Comparison of ENCODE assay signal across 9 mouse cellular contexts in genomic region chr7:139467896-139468279, GRCm38 (mm10).
DNase-seq lines count a peak whose midpoint lies in the region; ATAC-seq lines count a peak whose summit lies in the region.
"Had no signal": no experiment of that assay in that cellular context is flagged by ENCODE, and none has a peak within 500 bp of the region (broad histone marks: within the 10 kb centered on the region; RNA-seq: fewer than 3 reads in every experiment).

No protein-coding gene starts in this region.

- peak overlapping the region; percentile 100 for H3K27ac ChIP-seq in heart, embryonic 12.5 days (ENCODE audit: poor library complexity, severe bottlenecking)
- H3K27ac ChIP-seq: neural tube, embryonic 13.5 days had no signal

- no peaks in the 10 kb centered on the region for H3K9me3 ChIP-seq in heart, embryonic 12.5 days (replicated peaks)
- H3K9me3 ChIP-seq: neural tube, embryonic 13.5 days had no signal

- H3K9ac ChIP-seq in heart, embryonic 12.5 days, result peak overlapping the region; percentile 69
- H3K9ac ChIP-seq: neural tube, embryonic 13.5 days had no signal

- H3K27me3 ChIP-seq in heart, embryonic 12.5 days (replicated peaks), result no peaks in the 10 kb centered on the region
- H3K27me3 ChIP-seq: neural tube, embryonic 13.5 days had no signal

- H3K36me3 ChIP-seq in heart, embryonic 12.5 days, result no peaks in the 10 kb centered on the region
- H3K36me3 ChIP-seq: neural tube, embryonic 13.5 days had no signal

- peak overlapping the region; percentile 18; the same call in 1 of the 2 replicates for H3K4me2 ChIP-seq in heart, embryonic 12.5 days
- H3K4me2 ChIP-seq: neural tube, embryonic 13.5 days had no signal

- DNase-seq in embryo, embryonic 9.5 days (ENCODE audit: extremely low spot score), result peak; percentile 12
- DNase-seq in embryo, embryonic 10.5 days (ENCODE audit: low spot score), result no peak
- DNase-seq in cerebellum, adult 11-12 months, result peak; percentile 84
- peak; percentile 53 to 74 for DNase-seq in kidney, postnatal 36 days
- peak; percentile 73 for DNase-seq in skeletal muscle tissue, adult 2 months (ENCODE audit: low read depth, low spot score)
- DNase-seq in spleen, postnatal 10 days (ENCODE audit: low spot score in 2 of 2), result no peak
- no peak for DNase-seq in left cerebral cortex, adult 11 months (ENCODE audit: low spot score)

- WGBS in heart, embryonic 12.5 days, result 24% methylated on average over 4 of the region's 4 CpGs

- ATAC-seq in heart, embryonic 12.5 days (ENCODE audit: insufficient number of reproducible peaks, low FRiP score), result peak; percentile 85

- peaks cover 79% of the 10 kb centered on the region for H3K4me1 ChIP-seq in heart, embryonic 12.5 days (replicated peaks)

- no peak overlapping the region for H3K4me3 ChIP-seq in heart, embryonic 12.5 days
- H3K4me3 ChIP-seq: neural tube, embryonic 13.5 days had no signal

Comparison
In these comparisons a context has a peak if more than half of its experiments do, and no peak if none do; other contexts are left out.
1. DNase-seq: peak in embryo, embryonic 9.5 days (single experiment), cerebellum, adult 11-12 months (single experiment), kidney, postnatal 36 days (2 of 2) and skeletal muscle tissue, adult 2 months (single experiment); none in embryo, embryonic 10.5 days (single experiment), spleen, postnatal 10 days (0 of 2) and left cerebral cortex, adult 11 months (single experiment).